Mouse (Mus musculus): ENCODE measurements at regions not wholly inside any gene's neighbourhood (a gene's known extent, or its start where the extent isn't known, plus 50 kb on each side); places are given as distances from the start of the nearest gene placed in this dataset.
A peak's percentile ranks its signal among the peaks of the same experiment; 100 is the strongest.

DNA sequence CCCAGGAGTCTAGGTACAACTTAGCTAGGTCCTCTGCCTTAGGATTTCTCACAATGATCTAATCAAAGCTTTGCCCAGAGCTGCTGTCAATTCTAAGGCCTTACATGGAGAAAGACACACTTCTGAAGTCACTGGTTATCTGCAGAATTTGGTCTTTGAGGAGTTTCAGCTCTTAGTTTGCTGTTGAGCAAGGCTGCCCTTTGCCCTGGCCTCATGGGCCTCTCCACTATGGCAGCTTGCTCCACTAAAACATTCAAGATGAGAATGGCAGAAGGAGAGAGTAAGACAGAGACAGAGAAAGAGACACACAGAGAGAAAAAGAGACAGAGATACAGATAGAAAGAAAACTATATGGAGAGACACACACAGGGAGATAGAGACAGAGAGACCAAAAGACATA is 75.7 kb downstream of the Rpusd4 start:
- Histone ChIP-seq H3K4me2 (ENCODE audit: low read depth, low read length) (no peak overlapping the region), H3K9ac (replicated peaks; ENCODE audit: low read length) (no peak overlapping the region), H3K27ac (replicated peaks; ENCODE audit: low read depth, low read length) (no peak overlapping the region), H3K9me3 (replicated peaks; ENCODE audit: control insufficient read depth, low read length) (no peaks in the 10 kb centered on the region), H3K36me3 (replicated peaks; ENCODE audit: control insufficient read depth, insufficient read depth, low read depth, low read length) (no peaks in the 10 kb centered on the region), H3K4me1 (ENCODE audit: control insufficient read depth, insufficient read depth, low read length) (peaks cover 18% of the 10 kb centered on the region), H3K27me3 (ENCODE audit: control insufficient read depth, insufficient read depth, low read length) (no peaks in the 10 kb centered on the region), H3K4me3 (ENCODE audit: low read depth, low read length) (no peak overlapping the region)
- no peak for ATAC-seq (replicated peaks; ENCODE audit: insufficient number of reproducible peaks, low FRiP score, low TSS enrichment, low read depth)
- DNase-seq (ENCODE audit: low spot score): no peak

DNA sequence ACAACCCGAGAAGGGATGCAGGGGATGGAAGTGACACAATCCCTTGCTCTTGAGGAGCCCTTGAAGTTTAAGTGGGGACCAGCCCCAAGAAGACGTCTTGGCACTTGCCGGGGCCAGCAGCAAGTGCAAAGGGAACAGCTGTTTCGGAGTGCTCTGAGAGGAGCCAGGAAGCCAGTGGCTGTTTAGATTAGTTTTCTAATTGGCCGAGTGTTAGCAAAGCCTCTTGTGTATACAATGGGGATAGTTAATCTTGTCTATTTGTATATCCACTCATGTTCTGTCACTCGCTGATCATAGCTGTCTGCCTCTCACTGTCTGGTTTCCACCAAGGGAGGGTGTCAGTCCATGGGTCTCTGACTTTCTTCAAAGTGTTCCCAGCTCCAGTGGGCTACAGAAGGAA is 76.6 kb upstream of the Cdon start:
- H3K27me3 ChIP-seq (ENCODE audit: control insufficient read depth, insufficient read depth, low read length): no peaks in the 10 kb centered on the region
- no peak overlapping the region for H3K9ac ChIP-seq (replicated peaks; ENCODE audit: low read length)
- no peaks in the 10 kb centered on the region for H3K9me3 ChIP-seq (replicated peaks; ENCODE audit: control insufficient read depth, low read length)
- peaks cover 18% of the 10 kb centered on the region for H3K4me1 ChIP-seq (ENCODE audit: control insufficient read depth, insufficient read depth, low read length)
- no peak overlapping the region for H3K4me2 ChIP-seq (ENCODE audit: low read depth, low read length)
- 50% methylated on average over 6 of the region's 6 CpGs for WGBS
- DNase-seq (ENCODE audit: low spot score) (no peak), ATAC-seq (replicated peaks; ENCODE audit: insufficient number of reproducible peaks, low FRiP score, low TSS enrichment, low read depth) (no peak)
- H3K36me3 ChIP-seq (replicated peaks; ENCODE audit: control insufficient read depth, insufficient read depth, low read depth, low read length): no peaks in the 10 kb centered on the region
- H3K4me3 ChIP-seq (ENCODE audit: low read depth, low read length): no peak overlapping the region
- no peak overlapping the region for H3K27ac ChIP-seq (replicated peaks; ENCODE audit: low read depth, low read length)

DNA sequence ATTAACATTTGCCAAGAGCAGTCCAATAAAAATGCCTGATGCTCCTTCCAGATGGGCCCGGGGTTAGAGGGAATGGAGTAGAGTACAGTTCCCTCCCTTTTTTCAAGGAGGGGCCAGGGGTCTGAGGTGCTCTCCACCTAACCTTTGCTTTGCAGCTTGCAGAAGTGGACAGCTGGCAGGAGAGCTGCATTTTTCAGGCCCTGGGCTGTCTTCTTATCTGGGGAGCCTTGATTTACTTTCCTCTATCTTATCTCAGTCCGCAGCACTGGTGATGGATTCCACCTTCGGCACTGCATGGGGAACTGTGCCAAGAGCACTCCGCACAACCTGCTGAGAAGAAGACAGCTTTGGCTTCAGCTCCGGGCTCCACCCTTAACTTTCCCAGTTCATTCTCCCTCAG is 74.5 kb upstream of the Cdon start:
- Histone ChIP-seq H3K27ac (replicated peaks; ENCODE audit: low read depth, low read length) (no peak overlapping the region), H3K4me2 (ENCODE audit: low read depth, low read length) (no peak overlapping the region)

DNA sequence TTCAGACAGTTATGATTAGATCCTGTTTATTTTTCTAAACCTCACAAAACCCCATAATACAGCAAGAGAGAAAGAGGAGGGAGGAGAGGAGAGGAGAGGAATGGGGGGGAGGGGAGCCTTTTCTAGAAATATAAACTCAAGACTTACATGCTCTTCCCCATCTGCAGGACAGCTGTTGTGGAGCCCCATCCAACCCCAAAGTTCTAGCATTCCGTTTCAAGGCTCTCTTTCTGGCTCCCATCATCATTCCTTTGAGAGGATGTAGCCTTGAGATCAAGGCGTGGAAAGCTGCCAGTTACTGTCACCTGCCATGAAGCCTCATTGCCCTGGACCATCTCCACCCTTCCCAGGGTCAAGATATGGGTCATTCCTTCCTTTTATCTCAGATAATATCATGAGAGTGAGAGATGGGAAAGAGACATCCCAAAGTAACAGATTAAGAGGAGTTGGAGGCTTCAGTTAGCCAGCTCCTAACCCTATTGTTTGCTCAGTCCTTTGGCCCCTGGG is 70.8 kb upstream of the Cdon start:
- ATAC-seq (replicated peaks; ENCODE audit: insufficient number of reproducible peaks, low FRiP score, low TSS enrichment, low read depth) (no peak), DNase-seq (ENCODE audit: low spot score) (no peak)
- no peaks in the 10 kb centered on the region for H3K27me3 ChIP-seq (ENCODE audit: control insufficient read depth, insufficient read depth, low read length)
- 77% methylated on average over 2 of the region's 2 CpGs for WGBS
- no peak overlapping the region for H3K4me2 ChIP-seq (ENCODE audit: low read depth, low read length)
- no peak overlapping the region for H3K4me3 ChIP-seq (ENCODE audit: low read depth, low read length)
- H3K36me3 ChIP-seq (replicated peaks; ENCODE audit: control insufficient read depth, insufficient read depth, low read depth, low read length): no peaks in the 10 kb centered on the region
- no peak overlapping the region for H3K9ac ChIP-seq (replicated peaks; ENCODE audit: low read length)
- no peaks in the 10 kb centered on the region for H3K9me3 ChIP-seq (replicated peaks; ENCODE audit: control insufficient read depth, low read length)
- no peaks in the 10 kb centered on the region; the same call in 1 of the 2 replicates for H3K4me1 ChIP-seq (ENCODE audit: control insufficient read depth, insufficient read depth, low read length)
- H3K27ac ChIP-seq (replicated peaks; ENCODE audit: low read depth, low read length): no peak overlapping the region

More for the DNA sequence above, 74.5 kb upstream of the Cdon start:
- H3K9ac ChIP-seq (replicated peaks; ENCODE audit: low read length): no peak overlapping the region
- 85% methylated on average over 5 of the region's 5 CpGs for WGBS
- no peaks in the 10 kb centered on the region for H3K36me3 ChIP-seq (replicated peaks; ENCODE audit: control insufficient read depth, insufficient read depth, low read depth, low read length)
- no peak overlapping the region for H3K4me3 ChIP-seq (ENCODE audit: low read depth, low read length)
- ATAC-seq (replicated peaks; ENCODE audit: insufficient number of reproducible peaks, low FRiP score, low TSS enrichment, low read depth) (no peak), DNase-seq (ENCODE audit: low spot score) (no peak)
- H3K9me3 ChIP-seq (replicated peaks; ENCODE audit: control insufficient read depth, low read length): no peaks in the 10 kb centered on the region
- H3K27me3 ChIP-seq (ENCODE audit: control insufficient read depth, insufficient read depth, low read length): no peaks in the 10 kb centered on the region
- peaks cover 8% of the 10 kb centered on the region; the same call in 1 of the 2 replicates for H3K4me1 ChIP-seq (ENCODE audit: control insufficient read depth, insufficient read depth, low read length)

DNA sequence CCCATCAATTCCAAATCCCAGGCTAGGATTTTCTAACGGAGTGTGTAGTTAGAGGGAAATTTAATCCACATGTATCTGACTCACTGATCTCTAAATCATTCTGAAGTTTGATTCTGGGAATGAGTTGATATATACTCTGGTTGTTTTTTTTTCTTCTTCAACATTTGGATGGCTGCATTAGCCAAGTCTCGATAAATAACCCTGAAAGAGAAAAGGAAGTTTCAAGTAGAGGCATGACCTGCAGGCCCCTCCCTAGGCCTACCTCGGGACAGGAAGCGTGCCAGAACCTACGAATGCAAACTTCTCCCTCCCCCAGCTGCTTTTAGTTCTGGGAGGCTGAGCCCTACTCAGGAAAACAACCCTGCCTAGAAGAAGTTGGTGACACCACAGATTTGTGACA is 69.4 kb upstream of the Cdon start:
- 61% methylated on average over 5 of the region's 5 CpGs for WGBS
- no peak overlapping the region for H3K4me2 ChIP-seq (ENCODE audit: low read depth, low read length)
- no peaks in the 10 kb centered on the region for H3K9me3 ChIP-seq (replicated peaks; ENCODE audit: control insufficient read depth, low read length)
- no peaks in the 10 kb centered on the region; the same call in 1 of the 2 replicates for H3K4me1 ChIP-seq (ENCODE audit: control insufficient read depth, insufficient read depth, low read length)
- DNase-seq (ENCODE audit: low spot score) (no peak), ATAC-seq (replicated peaks; ENCODE audit: insufficient number of reproducible peaks, low FRiP score, low TSS enrichment, low read depth) (no peak)
- no peak overlapping the region for H3K4me3 ChIP-seq (ENCODE audit: low read depth, low read length)
- no peaks in the 10 kb centered on the region for H3K36me3 ChIP-seq (replicated peaks; ENCODE audit: control insufficient read depth, insufficient read depth, low read depth, low read length)
- no peaks in the 10 kb centered on the region for H3K27me3 ChIP-seq (ENCODE audit: control insufficient read depth, insufficient read depth, low read length)
- no peak overlapping the region for H3K9ac ChIP-seq (replicated peaks; ENCODE audit: low read length)
- H3K27ac ChIP-seq (replicated peaks; ENCODE audit: low read depth, low read length): no peak overlapping the region

DNA sequence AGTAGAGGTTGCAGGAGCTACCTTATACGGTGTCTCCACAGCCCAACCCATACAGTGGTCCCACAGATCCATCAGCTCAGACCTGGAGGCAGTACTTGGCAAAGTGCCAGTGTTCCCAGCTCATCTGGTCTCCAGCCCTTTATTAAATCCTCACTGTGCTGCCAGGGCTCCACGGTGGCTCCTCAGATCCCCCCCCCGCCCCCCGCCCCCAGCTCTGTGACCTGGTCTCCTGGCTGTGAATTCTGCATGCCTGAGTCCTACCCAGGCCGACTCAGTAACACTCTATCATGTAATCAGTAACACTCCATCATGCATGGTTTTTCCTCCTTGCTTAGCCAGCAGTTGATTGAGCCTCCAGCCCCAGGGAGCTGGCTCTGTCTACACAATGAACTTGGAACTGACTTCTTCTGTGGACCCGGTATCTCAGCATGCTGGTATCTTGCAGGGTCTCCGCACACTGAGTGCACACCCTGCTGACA is 66.2 kb upstream of the Cdon start:
- no peak for DNase-seq (ENCODE audit: low spot score)
- ATAC-seq (replicated peaks; ENCODE audit: insufficient number of reproducible peaks, low FRiP score, low TSS enrichment, low read depth): peak; percentile 82; the same call in 1 of the 2 replicates
- H3K9ac ChIP-seq (replicated peaks; ENCODE audit: low read length): no peak overlapping the region
- no peaks in the 10 kb centered on the region for H3K9me3 ChIP-seq (replicated peaks; ENCODE audit: control insufficient read depth, low read length)
- H3K27me3 ChIP-seq (ENCODE audit: control insufficient read depth, insufficient read depth, low read length): no peaks in the 10 kb centered on the region
- 0 out of 2 replicates have a peak overlapping the region, but pooled peaks have one; percentile 13 for H3K27ac ChIP-seq (replicated peaks; ENCODE audit: low read depth, low read length)
- no peak overlapping the region for H3K4me2 ChIP-seq (ENCODE audit: low read depth, low read length)
- WGBS: 70% methylated on average over 7 of the region's 7 CpGs
- no peaks in the 10 kb centered on the region for H3K36me3 ChIP-seq (replicated peaks; ENCODE audit: control insufficient read depth, insufficient read depth, low read depth, low read length)
- no peak overlapping the region for H3K4me3 ChIP-seq (ENCODE audit: low read depth, low read length)
- no peaks in the 10 kb centered on the region; the same call in 1 of the 2 replicates for H3K4me1 ChIP-seq (ENCODE audit: control insufficient read depth, insufficient read depth, low read length)

DNA sequence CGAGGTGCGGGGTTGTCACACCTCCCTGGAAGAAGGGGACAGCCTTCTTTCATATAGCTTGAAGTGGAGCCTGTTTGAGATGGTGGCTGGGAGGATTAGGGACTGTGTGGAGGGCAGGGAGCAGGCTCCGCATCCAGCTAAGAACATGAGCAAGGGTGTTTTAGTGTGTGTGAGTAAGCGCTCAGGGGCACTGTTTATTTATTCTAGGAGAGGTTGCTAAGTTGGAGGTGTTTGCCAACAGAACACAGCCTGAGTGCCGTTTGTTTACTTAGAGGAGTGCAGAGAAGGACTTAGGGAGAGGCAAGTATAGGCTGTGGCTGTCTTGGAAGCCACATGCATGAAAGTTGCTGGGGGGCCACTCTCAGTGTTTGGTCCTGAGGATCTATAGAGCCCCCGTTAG is 61.2 kb upstream of the Cdon start:
- H3K9ac ChIP-seq (replicated peaks; ENCODE audit: low read length): no peak overlapping the region
- no peak for ATAC-seq (replicated peaks; ENCODE audit: insufficient number of reproducible peaks, low FRiP score, low TSS enrichment, low read depth)
- WGBS: 62% methylated on average over 6 of the region's 6 CpGs
- H3K9me3 ChIP-seq (replicated peaks; ENCODE audit: control insufficient read depth, low read length): no peaks in the 10 kb centered on the region
- H3K4me2 ChIP-seq (ENCODE audit: low read depth, low read length): no peak overlapping the region
- H3K4me3 ChIP-seq (ENCODE audit: low read depth, low read length): no peak overlapping the region
- H3K4me1 ChIP-seq (ENCODE audit: control insufficient read depth, insufficient read depth, low read length): peaks cover 12% of the 10 kb centered on the region; the same call in 1 of the 2 replicates
- peak overlapping the region; percentile 42; the same call in 1 of the 2 replicates for H3K27ac ChIP-seq (replicated peaks; ENCODE audit: low read depth, low read length)
- no peaks in the 10 kb centered on the region for H3K27me3 ChIP-seq (ENCODE audit: control insufficient read depth, insufficient read depth, low read length)
- H3K36me3 ChIP-seq (replicated peaks; ENCODE audit: control insufficient read depth, insufficient read depth, low read depth, low read length): no peaks in the 10 kb centered on the region
- no peak for DNase-seq (ENCODE audit: low spot score)

DNA sequence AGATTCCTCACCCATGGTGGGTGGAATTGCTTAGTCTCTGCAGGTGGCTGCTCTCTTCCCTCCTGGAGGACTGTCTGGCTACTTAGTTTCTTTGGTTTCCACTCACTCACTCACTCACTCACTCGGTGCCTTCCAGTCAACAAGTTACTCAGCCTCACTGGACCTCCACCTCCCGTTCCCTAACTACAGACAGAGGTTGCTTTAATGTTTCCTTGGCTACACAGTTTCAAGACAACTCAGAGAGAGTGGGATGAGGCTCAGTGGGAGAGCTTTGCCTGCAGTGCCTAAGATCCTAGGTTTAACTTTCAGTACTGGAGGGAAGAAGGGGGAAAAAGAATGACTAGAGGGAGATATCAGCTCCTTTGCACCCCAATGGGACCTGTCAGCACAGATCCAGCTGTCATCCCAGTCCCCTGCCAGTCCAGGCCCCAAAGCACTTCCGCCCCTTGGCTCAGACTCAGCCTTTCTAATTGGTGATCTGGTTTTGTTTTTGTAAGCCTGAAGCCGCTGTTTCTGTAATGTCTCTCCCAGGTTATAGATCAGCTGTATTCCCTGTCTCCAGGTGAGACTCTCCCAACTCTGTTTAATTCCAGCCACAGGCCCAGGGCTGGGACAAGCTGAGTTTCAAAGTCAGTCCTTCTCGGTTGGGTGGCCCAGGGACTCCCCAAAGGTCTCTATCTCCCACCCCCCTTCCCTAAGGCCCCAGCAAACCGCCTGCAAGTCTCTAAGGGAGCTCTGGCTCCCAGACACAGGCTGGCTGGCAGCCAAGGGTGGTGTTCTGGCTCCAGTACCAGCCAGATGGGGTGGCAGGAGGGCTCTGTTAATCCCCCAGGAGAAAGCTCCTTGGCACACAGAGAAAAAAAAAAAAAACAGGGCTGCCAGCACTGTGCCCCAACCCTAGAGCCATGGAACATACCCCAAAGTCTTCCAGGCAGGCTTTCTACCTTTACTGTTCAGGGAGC is 60.5 kb upstream of the Cdon start:
- Histone ChIP-seq H3K9me3 (replicated peaks; ENCODE audit: control insufficient read depth, low read length) (no peaks in the 10 kb centered on the region), H3K36me3 (replicated peaks; ENCODE audit: control insufficient read depth, insufficient read depth, low read depth, low read length) (no peaks in the 10 kb centered on the region), H3K27me3 (ENCODE audit: control insufficient read depth, insufficient read depth, low read length) (no peaks in the 10 kb centered on the region), H3K4me3 (ENCODE audit: low read depth, low read length) (no peak overlapping the region), H3K27ac (replicated peaks; ENCODE audit: low read depth, low read length) (peak overlapping the region; percentile 42), H3K9ac (replicated peaks; ENCODE audit: low read length) (no peak overlapping the region), H3K4me1 (ENCODE audit: control insufficient read depth, insufficient read depth, low read length) (peaks cover 12% of the 10 kb centered on the region; the same call in 1 of the 2 replicates), H3K4me2 (ENCODE audit: low read depth, low read length) (no peak overlapping the region)
- DNase-seq (ENCODE audit: low spot score) (no peak), ATAC-seq (replicated peaks; ENCODE audit: insufficient number of reproducible peaks, low FRiP score, low TSS enrichment, low read depth) (no peak)
- 15% methylated on average over 6 of the region's 6 CpGs for WGBS
